Mouse (Mus musculus) natural killer cell, adult 2 months (primary cell): Measurements from ENCODE around the gene 4930596D02Rik.

Source experiments
- DNase-seq, 2 experiments: peaks; one replicate each; pipeline ENCODE4 v3.0.0; 2022; ENCODE audit warnings: low spot score in 2 of 2

The 4930596D02Rik gene

DNA sequence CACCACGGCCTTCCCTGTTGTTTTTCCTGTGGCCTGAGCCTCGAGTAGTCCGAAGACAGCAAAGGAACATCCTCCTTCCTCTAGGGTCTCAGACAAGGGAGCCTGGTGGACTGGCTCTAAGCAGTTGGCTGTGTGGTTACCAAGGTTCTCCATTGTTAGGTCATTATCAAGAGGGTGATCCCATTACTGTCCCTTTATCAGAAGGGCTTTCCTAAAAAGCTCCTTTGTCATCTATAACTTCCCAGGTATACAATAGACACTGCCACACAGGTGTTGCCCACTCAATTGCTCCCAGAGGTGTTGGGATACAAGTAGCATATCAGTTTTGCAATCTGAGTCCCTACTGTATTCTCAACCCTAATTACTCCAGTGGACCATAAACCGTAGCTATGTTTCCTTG, at the start of gene 4930596D02Rik:
Gene 4930596D02Rik (minus strand): TSS at position 101 of the 400 bp plus-strand sequence.
- DNase-seq = no peak

DNA sequence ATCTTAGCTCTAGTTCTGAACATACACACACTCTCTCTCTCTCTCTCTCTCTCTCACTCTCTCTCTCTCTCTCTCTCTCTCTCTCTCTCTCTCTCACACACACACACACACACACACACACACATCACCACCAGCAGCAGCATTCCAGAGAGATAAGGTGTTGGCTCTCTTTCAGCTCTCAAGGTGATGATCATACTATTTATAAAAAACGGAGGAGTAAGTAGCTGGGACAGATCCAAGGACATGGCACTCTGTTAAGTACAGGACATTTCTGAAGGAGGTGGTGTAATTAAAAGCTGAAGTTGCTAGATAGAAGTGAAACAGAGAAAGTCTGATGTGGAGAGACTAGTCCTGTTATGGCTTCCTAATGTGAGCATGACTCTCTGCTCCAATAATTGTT, 41.5 kb upstream of the 4930596D02Rik start:
- DNase-seq = no peak

DNA sequence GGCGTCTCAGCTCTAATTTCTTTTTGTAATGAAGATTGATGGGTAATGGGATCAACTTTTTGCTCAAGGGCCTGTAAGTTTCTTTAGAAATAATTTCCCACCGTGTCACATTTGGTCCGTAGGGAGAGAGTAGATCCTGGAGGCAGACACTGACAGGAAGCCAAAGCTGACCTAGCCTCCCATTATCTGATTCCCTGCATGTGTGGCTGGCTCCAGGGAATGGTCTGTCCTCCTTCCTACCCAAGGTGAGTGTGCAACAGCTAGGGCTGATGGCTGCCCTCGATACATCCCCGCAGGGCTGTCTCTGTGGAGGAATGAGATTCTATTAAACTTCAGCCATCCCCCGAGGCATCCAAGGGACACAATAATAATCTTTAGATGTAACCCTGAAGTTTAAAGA, 33.5 kb upstream of the 4930596D02Rik start:
- DNase-seq = no peak

DNA sequence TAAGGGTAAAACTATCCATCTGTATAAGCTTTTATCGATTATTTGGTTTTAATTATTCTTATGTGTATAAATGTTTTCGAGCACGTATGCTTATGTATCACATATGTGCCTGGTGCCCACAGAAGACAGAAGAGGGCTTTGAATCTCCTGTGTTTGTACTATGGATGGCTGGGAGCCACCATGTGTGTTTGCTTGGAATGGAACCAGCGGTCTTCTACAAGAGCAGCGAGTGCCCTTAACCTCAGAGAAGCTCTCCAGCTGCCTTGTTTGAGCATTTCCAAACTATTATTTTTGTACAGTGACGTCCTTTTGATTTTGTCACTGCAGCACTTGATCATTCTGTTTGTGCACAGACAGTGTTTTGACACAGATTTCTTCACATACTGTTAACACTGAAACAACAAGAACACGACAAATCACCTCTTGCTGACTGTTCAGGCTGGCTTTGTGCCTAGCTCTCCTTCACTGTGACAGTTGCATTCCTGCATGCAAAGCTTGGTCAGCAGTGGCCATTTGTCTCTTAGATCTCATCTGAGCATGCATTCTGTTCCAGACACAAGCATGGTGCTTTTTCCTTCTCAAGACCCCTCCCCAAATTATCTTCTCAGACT, 30.4 kb upstream of the 4930596D02Rik start:
- no peak for DNase-seq

DNA sequence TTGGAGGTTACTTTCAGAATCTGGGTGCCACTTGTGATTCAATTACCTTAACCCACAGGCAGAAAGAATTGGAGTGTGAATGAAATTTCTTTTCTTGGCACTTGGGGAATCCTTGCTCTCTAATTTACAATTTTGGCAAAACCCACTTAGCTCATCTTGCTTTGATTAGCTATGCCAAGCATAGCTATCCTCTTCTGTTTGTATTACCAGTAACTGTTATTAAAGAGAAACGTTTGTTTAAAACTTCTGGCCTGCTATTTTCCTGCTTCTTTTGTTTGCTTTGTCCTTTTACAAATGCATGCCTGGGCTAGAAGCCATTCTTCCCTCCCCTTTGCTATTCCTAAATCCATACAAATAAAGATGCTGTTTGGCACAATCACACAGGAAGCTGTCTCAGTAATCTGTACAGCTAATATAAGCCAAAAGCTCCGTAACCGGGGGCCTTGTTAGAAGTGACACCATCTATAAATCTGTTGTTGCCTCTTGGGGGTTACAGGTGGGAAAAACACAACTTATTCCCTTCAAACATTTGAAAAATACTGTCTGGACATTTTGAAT, 19.0 kb downstream of the 4930596D02Rik start:
- DNase-seq = no peak

DNA sequence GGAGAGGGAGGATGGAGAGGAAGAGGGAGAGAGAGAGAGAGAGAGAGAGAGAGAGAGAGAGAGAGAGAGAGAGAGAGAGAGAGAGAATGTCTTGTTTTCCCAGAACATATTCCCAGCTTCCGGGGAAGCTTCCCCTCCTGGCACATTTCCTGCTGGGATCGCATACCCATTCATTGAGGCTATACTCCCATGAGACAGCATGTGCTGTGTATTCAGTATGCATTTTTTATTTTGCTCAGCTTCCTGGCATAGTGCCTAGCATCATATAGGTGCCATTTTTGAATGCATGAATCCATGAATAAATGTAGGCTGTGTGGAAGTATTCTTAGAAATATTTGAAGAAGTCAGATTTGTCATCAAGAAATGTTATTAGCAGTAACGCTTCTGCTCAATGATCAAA, 31.7 kb downstream of the 4930596D02Rik start:
- no peak for DNase-seq

DNA sequence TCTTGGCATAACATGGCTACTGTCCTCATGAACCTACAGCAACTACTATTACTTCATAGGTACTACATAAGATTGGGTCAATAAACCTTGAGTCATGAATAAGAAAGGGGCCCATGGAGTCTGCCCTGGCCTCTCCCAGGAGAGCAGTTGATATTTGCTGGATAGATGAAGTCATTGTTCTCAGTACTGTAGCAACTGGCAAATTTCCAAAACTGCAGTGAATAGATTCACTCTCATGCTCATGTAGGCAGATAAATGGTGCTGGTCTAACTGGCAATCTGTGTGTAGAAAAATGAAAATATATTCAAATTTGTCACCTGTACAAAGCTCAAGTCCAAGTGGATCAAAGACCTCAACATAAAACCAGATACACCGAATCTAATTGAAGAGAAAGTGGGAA, 38.5 kb downstream of the 4930596D02Rik start:
- DNase-seq = no peak
